Mouse (Mus musculus) ES-E14 (cell line): ENCODE data around the gene Olfr160.

Experiments
- CHD2 ChIP-seq: IDR thresholded peaks from 2 replicates; pipeline ENCODE4 v1.6.1; 2014; ENCODE audit warnings: mild to moderate bottlenecking, low read depth, low read length, inconsistent platforms
- HCFC1 ChIP-seq: IDR thresholded peaks from 2 replicates; pipeline ENCODE4 v1.6.1; 2012; ENCODE audit warnings: low read length, inconsistent platforms, borderline replicate concordance; ENCODE audit not compliant: insufficient read depth
- ZC3H11A ChIP-seq: IDR thresholded peaks from 2 replicates; pipeline ENCODE4 v1.6.1; 2012; ENCODE audit warnings: low read depth, mild to moderate bottlenecking, inconsistent platforms, low read length, borderline replicate concordance
- ZNF384 ChIP-seq: IDR thresholded peaks from 2 replicates; pipeline ENCODE4 v1.6.1; 2012; ENCODE audit warnings: low read depth, low read length, inconsistent platforms

GRCm38 (mm10) chr9:37675287-37675686 is 40.8 kb downstream of the Olfr160 start:
- no peak for TF ChIP-seq ZC3H11A
- TF ChIP-seq HCFC1 = no peak
- TF ChIP-seq ZNF384 = no peak
- no peak for TF ChIP-seq CHD2
